ENCODE assay signal across 11 mouse cellular contexts in genomic region chr10:4006296-4007015, GRCm38 (mm10). TPM values are rescaled to one million over a fixed set of nuclear protein-coding genes. Genes with fewer than 3 reads are reported as not detected.
DNase-seq lines count a peak whose midpoint lies in the region; ATAC-seq and TF ChIP-seq lines count a peak whose summit lies in the region.
"Had no signal": no experiment of that assay in that cellular context is flagged by ENCODE, and none has a peak within 500 bp of the region (broad histone marks: within the 10 kb centered on the region; RNA-seq: fewer than 3 reads in every experiment).

No protein-coding gene starts in this region.

- H3K4me1 ChIP-seq in hindbrain, embryonic 14.5 days (replicated peaks; ENCODE audit: control insufficient read depth, insufficient read depth, low read length) = no peaks in the 10 kb centered on the region
- no peaks in the 10 kb centered on the region for H3K4me1 ChIP-seq in hindbrain, embryonic 10.5 days (replicated peaks)
- no peaks in the 10 kb centered on the region for H3K4me1 ChIP-seq in midbrain, embryonic 14.5 days (ENCODE audit: control insufficient read depth, insufficient read depth, low read length)
- H3K4me1 ChIP-seq in midbrain, postnatal 0 days (ENCODE audit: insufficient read depth, low read length) = no peaks in the 10 kb centered on the region
- 0 out of 2 replicates have a peak, but pooled peaks cover 2% of the 10 kb centered on the region for H3K4me1 ChIP-seq in forebrain, postnatal 0 days (ENCODE audit: insufficient read depth)
- peaks cover 16% of the 10 kb centered on the region for H3K4me1 ChIP-seq in neural tube, embryonic 15.5 days

- H3K4me3 ChIP-seq in hindbrain, embryonic 14.5 days (replicated peaks; ENCODE audit: low read length) = no peak overlapping the region
- no peak overlapping the region for H3K4me3 ChIP-seq in hindbrain, embryonic 10.5 days
- no peak overlapping the region for H3K4me3 ChIP-seq in midbrain, embryonic 14.5 days (replicated peaks; ENCODE audit: low read depth, low read length)
- H3K4me3 ChIP-seq in midbrain, postnatal 0 days (ENCODE audit: low read depth, low read length) = no peak overlapping the region
- no peak overlapping the region for H3K4me3 ChIP-seq in forebrain, postnatal 0 days (ENCODE audit: low read depth, low read length)
- H3K4me3 ChIP-seq in neural tube, embryonic 15.5 days (replicated peaks) = no peak overlapping the region

- DNase-seq in hindbrain, embryonic 14.5 days (ENCODE audit: low spot score) = peak; percentile 38
- no peak for DNase-seq in hindbrain, embryonic 10.5 days (ENCODE audit: low spot score)
- peak; percentile 11 for DNase-seq in midbrain, embryonic 14.5 days
- DNase-seq in midbrain, postnatal 0 days (ENCODE audit: low spot score) = no peak
- peak; percentile 26 for DNase-seq in forebrain, postnatal 0 days
- no peak for DNase-seq in gastrocnemius, postnatal 10 days
- DNase-seq: gastrocnemius, postnatal 14 days; thymus, postnatal 25 days had no signal

- no peak overlapping the region for H3K9ac ChIP-seq in hindbrain, embryonic 14.5 days
- no peak overlapping the region for H3K9ac ChIP-seq in midbrain, embryonic 14.5 days (replicated peaks; ENCODE audit: low read length)
- H3K9ac ChIP-seq in midbrain, postnatal 0 days (replicated peaks; ENCODE audit: low read length, poor library complexity, severe bottlenecking) = no peak overlapping the region
- no peak overlapping the region for H3K9ac ChIP-seq in forebrain, postnatal 0 days
- no peak overlapping the region for H3K9ac ChIP-seq in neural tube, embryonic 15.5 days (replicated peaks)
- H3K9ac ChIP-seq: liver, embryonic 14.5 days had no signal

- no peaks in the 10 kb centered on the region for H3K27me3 ChIP-seq in hindbrain, embryonic 14.5 days (ENCODE audit: control insufficient read depth, insufficient read depth, low read length)
- H3K27me3 ChIP-seq in hindbrain, embryonic 10.5 days (ENCODE audit: insufficient read depth, poor library complexity, severe bottlenecking) = no peaks in the 10 kb centered on the region
- no peaks in the 10 kb centered on the region for H3K27me3 ChIP-seq in midbrain, embryonic 14.5 days (ENCODE audit: control insufficient read depth, insufficient read depth, low read length)
- H3K27me3 ChIP-seq in midbrain, postnatal 0 days (ENCODE audit: insufficient read depth, low read length) = no peaks in the 10 kb centered on the region
- no peaks in the 10 kb centered on the region for H3K27me3 ChIP-seq in forebrain, postnatal 0 days (ENCODE audit: insufficient read depth, low read length)
- H3K27me3 ChIP-seq in neural tube, embryonic 15.5 days (replicated peaks) = no peaks in the 10 kb centered on the region

- 66% methylated on average over 7 of the region's 7 CpGs for WGBS in hindbrain, embryonic 14.5 days
- 81% methylated on average over 7 of the region's 7 CpGs for WGBS in hindbrain, embryonic 10.5 days
- WGBS in midbrain, embryonic 14.5 days = 75% methylated on average over 7 of the region's 7 CpGs
- 62% methylated on average over 7 of the region's 7 CpGs for WGBS in midbrain, postnatal 0 days
- 58% methylated on average over 7 of the region's 7 CpGs for WGBS in forebrain, postnatal 0 days
- 56% methylated on average over 7 of the region's 7 CpGs for WGBS in neural tube, embryonic 15.5 days

- ATAC-seq in hindbrain, embryonic 14.5 days (ENCODE audit: low FRiP score) = peak; percentile 80; the same call in 1 of the 2 replicates
- ATAC-seq in midbrain, embryonic 14.5 days (ENCODE audit: low FRiP score, low TSS enrichment) = no peak
- no peak for ATAC-seq in midbrain, postnatal 0 days (ENCODE audit: low FRiP score)
- ATAC-seq in forebrain, postnatal 0 days = peak; percentile 81
- ATAC-seq in neural tube, embryonic 15.5 days (ENCODE audit: low FRiP score) = peak; percentile 76

- TF ChIP-seq CTCF in midbrain, postnatal 0 days (IDR thresholded peaks at IDR 0.05) = no peak
- TF ChIP-seq CTCF in forebrain, postnatal 0 days (IDR thresholded peaks at IDR 0.05; ENCODE audit: low read depth) = no peak

- no peaks in the 10 kb centered on the region for H3K36me3 ChIP-seq in hindbrain, embryonic 14.5 days (replicated peaks; ENCODE audit: control insufficient read depth, insufficient read depth)
- H3K36me3 ChIP-seq in hindbrain, embryonic 10.5 days = peaks cover 15% of the 10 kb centered on the region
- H3K36me3 ChIP-seq in midbrain, embryonic 14.5 days (ENCODE audit: control insufficient read depth, insufficient read depth, low read length) = no peaks in the 10 kb centered on the region
- H3K36me3 ChIP-seq in midbrain, postnatal 0 days (ENCODE audit: insufficient read depth, low read length) = no peaks in the 10 kb centered on the region
- no peaks in the 10 kb centered on the region for H3K36me3 ChIP-seq in forebrain, postnatal 0 days (ENCODE audit: insufficient read depth)
- H3K36me3 ChIP-seq in neural tube, embryonic 15.5 days = no peaks in the 10 kb centered on the region

- H3K4me2 ChIP-seq in hindbrain, embryonic 14.5 days (replicated peaks) = no peak overlapping the region
- H3K4me2 ChIP-seq in midbrain, embryonic 14.5 days (ENCODE audit: low read length) = no peak overlapping the region
- H3K4me2 ChIP-seq in midbrain, postnatal 0 days (ENCODE audit: low read depth, low read length, poor library complexity, severe bottlenecking) = no peak overlapping the region
- H3K4me2 ChIP-seq in forebrain, postnatal 0 days (ENCODE audit: low read depth) = no peak overlapping the region
- H3K4me2 ChIP-seq in neural tube, embryonic 15.5 days = no peak overlapping the region

- H3K27ac ChIP-seq in hindbrain, embryonic 14.5 days = 0 out of 2 replicates have a peak overlapping the region, but pooled peaks have one; percentile 18
- H3K27ac ChIP-seq in hindbrain, embryonic 10.5 days = no peak overlapping the region
- no peak overlapping the region for H3K27ac ChIP-seq in midbrain, embryonic 14.5 days (replicated peaks; ENCODE audit: low read depth, low read length)
- no peak overlapping the region for H3K27ac ChIP-seq in midbrain, postnatal 0 days (ENCODE audit: low read depth, low read length)
- no peak overlapping the region for H3K27ac ChIP-seq in forebrain, postnatal 0 days (ENCODE audit: low read depth, low read length)
- H3K27ac ChIP-seq in neural tube, embryonic 15.5 days (replicated peaks) = peak overlapping the region; percentile 60
- H3K27ac ChIP-seq: liver, embryonic 14.5 days had no signal

- no peaks in the 10 kb centered on the region for H3K9me3 ChIP-seq in hindbrain, embryonic 14.5 days (ENCODE audit: control insufficient read depth, low read length)
- no peaks in the 10 kb centered on the region for H3K9me3 ChIP-seq in hindbrain, embryonic 10.5 days
- H3K9me3 ChIP-seq in midbrain, embryonic 14.5 days (ENCODE audit: control insufficient read depth, low read length) = no peaks in the 10 kb centered on the region
- H3K9me3 ChIP-seq in midbrain, postnatal 0 days (ENCODE audit: low read length) = no peaks in the 10 kb centered on the region
- H3K9me3 ChIP-seq in forebrain, postnatal 0 days (ENCODE audit: low read length) = no peaks in the 10 kb centered on the region
- H3K9me3 ChIP-seq in neural tube, embryonic 15.5 days (replicated peaks) = no peaks in the 10 kb centered on the region
- H3K9me3 ChIP-seq: G1E had no signal

RNA-seq across cellular contexts. Expression of gene Mthfd1l, which starts 33.5 kb away (rescaled TPM):
- 7.0 and 8.0 TPM in 2 replicates for polyA plus RNA-seq in hindbrain, embryonic 14.5 days (2014; fragmentation: Nextera tagmentation; extraction: Ambion mirVana)
- 14.0 and 22.9 TPM in 2 replicates for polyA plus RNA-seq in hindbrain, embryonic 10.5 days (2016; fragmentation: Nextera tagmentation; extraction: Ambion mirVana)
- polyA plus RNA-seq in midbrain, embryonic 14.5 days (2014; fragmentation: Nextera tagmentation; extraction: Ambion mirVana) = 3.7 and 6.4 TPM in 2 replicates
- total RNA-seq in midbrain, postnatal 0 days (2014; rRNA removed) = 9.2 and 10.3 TPM in 2 replicates
- polyA plus RNA-seq in midbrain, postnatal 0 days (2015; fragmentation: Nextera tagmentation; extraction: Ambion mirVana) = 7.9 and 8.6 TPM in 2 replicates
- total RNA-seq in forebrain, postnatal 0 days (2014; rRNA removed) = 8.0 and 9.1 TPM in 2 replicates
- polyA plus RNA-seq in forebrain, postnatal 0 days (2015; fragmentation: Nextera tagmentation; extraction: Ambion mirVana) = 5.1 and 5.9 TPM in 2 replicates
- 6.7 and 9.9 TPM in 2 replicates for polyA plus RNA-seq in neural tube, embryonic 15.5 days (2015; fragmentation: Nextera tagmentation; extraction: Ambion mirVana)
- 1 to 10 TPM; 4.7 to 4.8 TPM for total RNA-seq in gastrocnemius, postnatal 10 days (2021)

Comparison
In these comparisons a context has a peak if more than half of its experiments do, and no peak if none do; other contexts are left out.
1. DNase-seq: peak in hindbrain, embryonic 14.5 days (single experiment), midbrain, embryonic 14.5 days (single experiment) and forebrain, postnatal 0 days (single experiment); none in hindbrain, embryonic 10.5 days (single experiment), midbrain, postnatal 0 days (single experiment) and gastrocnemius, postnatal 10 days (single experiment).
2. H3K27ac ChIP-seq: peak in hindbrain, embryonic 14.5 days (single experiment) and neural tube, embryonic 15.5 days (single experiment); none in hindbrain, embryonic 10.5 days (single experiment), midbrain, embryonic 14.5 days (single experiment), midbrain, postnatal 0 days (single experiment) and forebrain, postnatal 0 days (single experiment).
3. ATAC-seq: peak in hindbrain, embryonic 14.5 days (single experiment), forebrain, postnatal 0 days (single experiment) and neural tube, embryonic 15.5 days (single experiment); none in midbrain, embryonic 14.5 days (single experiment) and midbrain, postnatal 0 days (single experiment).